Mouse (Mus musculus): Measurements from ENCODE around the gene St6galnac4. TPM values are rescaled to one million over a fixed set of nuclear protein-coding genes. Genes with fewer than 3 reads are reported as not detected.

The St6galnac4 gene
- total RNA-seq, 1 experiment from 2014 or later: 12.0 TPM

- peak; percentile 94 for DNase-seq
These were observed 16.0 kb upstream of the St6galnac4 start, which contains the start of gene Dpm2 for GRCm38 (mm10) chr2:32570698-32571494. Gene Dpm2 (plus strand): TSS chr2:32570858.

DNA sequence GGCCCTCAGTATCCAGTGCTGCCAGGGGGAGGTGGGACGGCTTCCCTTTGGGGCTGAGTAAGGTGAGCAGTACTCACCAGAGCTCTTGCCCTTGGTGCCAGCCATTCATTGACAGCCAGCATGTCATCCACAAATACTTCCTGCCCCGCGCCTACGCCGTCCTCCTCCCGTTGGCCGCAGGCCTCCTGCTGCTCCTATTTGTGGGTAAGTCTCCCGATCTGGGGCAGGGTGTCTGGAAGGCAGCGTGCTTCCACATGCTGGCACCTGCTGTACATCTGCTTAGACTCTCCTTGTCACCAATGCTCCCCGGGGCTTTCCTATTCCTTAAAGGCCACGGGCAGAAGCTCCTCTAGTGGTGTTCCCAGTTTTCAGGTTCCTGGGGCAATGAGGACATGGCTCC is 14.7 kb upstream of the St6galnac4 start:
- no peak for DNase-seq

GRCm38 (mm10) chr2:32574497-32574896 is 12.4 kb upstream of the St6galnac4 start, which contains the start of gene Pip5kl1:
Gene Pip5kl1 (plus strand): TSS chr2:32574797.
- no peak for DNase-seq

DNA sequence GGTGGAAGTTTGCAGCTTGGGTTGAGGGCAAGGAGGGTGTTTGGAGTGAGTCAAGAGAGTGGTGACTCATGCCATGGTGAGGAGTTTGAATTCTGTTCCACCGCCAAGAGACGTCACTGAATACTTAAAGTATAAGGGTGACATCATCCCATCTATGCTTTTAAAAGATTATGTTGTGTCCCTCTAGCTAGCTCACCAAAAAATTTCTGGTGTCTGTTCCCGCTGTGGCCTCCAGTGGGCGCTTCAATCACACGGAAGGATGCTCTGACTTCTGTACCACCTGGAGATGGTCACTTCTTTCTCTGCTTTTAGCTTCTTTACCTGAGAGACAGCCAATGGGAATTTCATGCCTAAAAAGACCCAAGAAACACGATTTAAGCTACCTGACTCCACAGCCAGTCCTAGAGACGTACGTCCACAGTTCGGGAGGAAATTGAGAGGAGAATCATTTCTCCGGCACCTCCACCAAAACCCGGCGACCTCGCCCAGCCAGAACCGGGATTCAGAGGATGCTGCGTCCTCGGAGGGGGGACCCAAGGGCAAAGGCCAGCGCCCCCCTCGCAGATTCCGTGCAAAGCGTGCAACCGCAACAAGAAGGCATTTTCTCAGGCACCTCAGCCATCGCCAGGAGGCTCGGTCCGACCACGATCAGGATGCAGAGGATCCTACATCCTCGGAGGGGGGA is 11.9 kb upstream of the St6galnac4 start:
- DNase-seq: peak; percentile 52

DNA sequence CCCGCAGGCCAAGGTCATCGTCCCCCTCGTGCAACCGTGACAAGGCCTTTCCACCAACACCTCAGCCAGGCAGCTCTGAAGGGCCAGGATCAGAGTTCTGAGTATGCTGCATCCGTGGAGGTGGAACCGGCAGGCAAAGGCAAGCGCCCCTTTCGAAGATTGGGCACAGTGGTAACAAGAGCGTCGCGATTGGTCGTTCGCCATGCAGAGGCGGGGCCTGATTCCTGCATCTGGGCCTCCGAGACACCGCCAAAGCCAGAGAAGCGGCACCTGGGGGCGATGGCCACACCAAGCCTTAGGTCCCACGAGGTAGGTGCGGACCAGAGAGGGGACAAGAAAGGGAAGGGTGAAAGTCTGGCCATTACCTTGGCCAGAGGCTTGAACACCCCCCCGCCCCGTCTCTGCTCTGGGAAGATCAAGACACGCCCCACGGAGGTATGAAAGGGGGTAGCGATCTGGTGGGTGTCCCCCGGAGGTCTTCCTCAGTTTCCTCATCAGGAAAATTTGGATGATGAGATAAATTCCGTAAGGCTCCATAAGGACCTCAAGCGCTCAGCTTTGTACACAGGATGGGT is 11.2 kb upstream of the St6galnac4 start, which contains the start of gene 9430097D07Rik:
9430097D07Rik (minus strand) TSS at position 99 of the 575 bp plus-strand sequence.
- DNase-seq: peak; percentile 49

DNA sequence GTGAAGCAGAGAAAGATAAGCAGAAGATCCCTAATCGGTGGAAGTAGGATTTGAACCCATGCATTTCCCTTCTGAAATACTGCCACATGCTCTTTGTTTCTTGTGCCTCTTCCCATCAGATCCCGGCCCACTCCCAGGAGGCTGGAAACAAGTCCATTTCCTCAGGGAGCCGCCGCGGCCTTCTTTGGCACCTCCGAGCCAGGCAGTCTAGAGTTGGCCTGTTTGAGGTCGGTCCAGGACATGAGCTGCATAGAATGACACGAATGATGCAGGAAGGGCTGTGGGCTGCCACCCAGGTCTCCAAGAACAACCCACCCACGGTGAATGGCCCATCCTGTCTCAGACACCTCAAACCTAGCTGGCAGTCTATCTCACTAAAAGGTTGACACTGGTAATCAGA is 10.4 kb upstream of the St6galnac4 start:
- no peak for DNase-seq

- DNase-seq: peak; percentile 72
These were observed 8.5 kb upstream of the St6galnac4 start for GRCm38 (mm10) chr2:32578146-32579046.

- peak; percentile 51 for DNase-seq
These were observed 5.3 kb upstream of the St6galnac4 start for GRCm38 (mm10) chr2:32581450-32582095.

- peak; percentile 87 for DNase-seq
These were observed 3.8 kb upstream of the St6galnac4 start for GRCm38 (mm10) chr2:32582830-32583799.

GRCm38 (mm10) chr2:32585149-32585714 is 1.7 kb upstream of the St6galnac4 start:
- no peak for DNase-seq

GRCm38 (mm10) chr2:32587731-32588321 is 931 bp downstream of the St6galnac4 start:
- no peak for DNase-seq

DNA sequence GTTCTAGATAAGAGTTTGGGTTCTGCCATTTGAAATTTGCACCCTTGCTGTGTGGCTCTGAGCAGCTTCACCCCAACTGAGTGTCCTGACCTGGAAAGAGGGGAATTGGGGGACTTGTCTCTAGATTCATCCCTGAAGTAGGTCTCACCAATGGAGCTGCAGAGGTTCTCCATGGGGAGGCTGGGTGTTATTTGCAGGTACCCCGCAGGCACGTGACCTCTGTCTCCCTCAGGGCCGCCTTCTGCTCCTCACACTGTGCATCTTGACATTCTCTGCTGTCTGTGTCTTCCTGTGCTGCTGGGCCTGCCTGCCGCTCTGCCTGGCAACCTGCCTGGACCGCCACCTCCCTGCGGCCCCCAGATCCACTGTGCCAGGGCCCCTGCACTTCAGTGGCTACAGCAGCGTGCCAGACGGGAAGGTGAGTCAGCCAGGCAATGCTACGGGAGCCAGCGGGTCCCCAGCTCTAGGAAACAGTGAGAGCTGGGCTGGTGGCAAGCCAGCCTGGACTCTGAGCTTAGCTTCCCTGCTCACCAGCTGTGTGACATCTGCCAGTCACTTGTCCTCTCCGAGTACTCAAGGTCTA is 2.4 kb downstream of the St6galnac4 start:
- peak; percentile 61 for DNase-seq

DNA sequence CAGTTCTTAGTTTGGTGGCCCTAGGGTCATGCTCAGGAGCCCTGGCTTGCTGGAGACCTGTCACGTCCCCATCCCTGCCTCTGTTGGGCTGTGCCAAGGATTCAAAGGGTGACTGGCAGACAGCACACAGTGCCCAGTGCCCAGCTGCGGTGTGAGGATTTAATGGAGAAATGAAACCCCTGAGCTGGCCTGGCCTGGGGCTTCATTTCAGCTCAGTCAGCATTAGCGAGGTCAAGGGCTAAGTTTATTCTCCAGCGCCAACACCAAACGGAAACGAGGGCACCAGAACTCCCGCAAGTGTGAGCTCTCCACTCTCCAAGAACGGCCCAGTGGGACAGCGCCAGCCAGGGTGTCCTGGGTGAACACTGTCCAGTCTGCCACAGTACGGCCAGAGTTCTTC is 3.3 kb downstream of the St6galnac4 start:
- peak; percentile 52 for DNase-seq

DNA sequence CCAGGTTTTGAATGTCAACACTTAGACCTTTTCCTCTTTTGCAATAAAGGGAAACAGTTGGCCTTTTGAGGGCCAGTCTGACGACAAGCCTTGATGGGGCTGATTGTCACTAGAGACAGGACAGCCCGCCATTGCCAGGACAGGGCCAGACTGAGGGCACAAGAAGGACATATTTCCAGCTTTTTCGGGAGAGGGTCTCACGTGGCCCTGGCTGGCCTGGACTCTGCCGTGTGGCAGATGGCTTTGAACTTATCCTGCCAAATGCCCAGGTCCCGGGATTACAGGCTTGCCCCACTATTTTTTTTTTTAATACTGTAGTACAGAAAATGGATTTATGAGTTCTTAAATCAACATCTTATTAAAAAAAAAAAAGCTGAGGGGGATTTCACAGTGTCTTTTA is 4.4 kb downstream of the St6galnac4 start:
- no peak for DNase-seq

DNA sequence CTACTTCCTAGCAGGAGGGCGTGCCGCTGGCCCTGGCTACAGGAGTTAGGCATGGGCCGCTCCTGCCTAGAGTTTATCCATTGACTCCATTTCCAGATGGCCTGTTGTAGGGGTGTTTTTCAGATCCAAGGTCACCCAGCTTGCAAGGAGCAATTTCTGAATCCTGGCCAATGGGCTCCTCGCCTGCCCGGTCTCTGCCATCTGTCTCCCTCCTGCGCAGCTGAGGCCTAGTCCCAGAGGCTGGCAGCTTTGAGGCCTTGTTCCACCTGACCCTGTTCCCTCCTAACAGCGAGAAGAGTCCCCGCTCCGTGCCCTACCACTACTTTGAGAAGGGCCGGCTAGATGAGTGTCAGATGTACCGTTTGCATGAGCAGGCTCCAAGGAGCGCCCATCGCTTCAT is 9.8 kb downstream of the St6galnac4 start:
- DNase-seq: peak; percentile 48

DNA sequence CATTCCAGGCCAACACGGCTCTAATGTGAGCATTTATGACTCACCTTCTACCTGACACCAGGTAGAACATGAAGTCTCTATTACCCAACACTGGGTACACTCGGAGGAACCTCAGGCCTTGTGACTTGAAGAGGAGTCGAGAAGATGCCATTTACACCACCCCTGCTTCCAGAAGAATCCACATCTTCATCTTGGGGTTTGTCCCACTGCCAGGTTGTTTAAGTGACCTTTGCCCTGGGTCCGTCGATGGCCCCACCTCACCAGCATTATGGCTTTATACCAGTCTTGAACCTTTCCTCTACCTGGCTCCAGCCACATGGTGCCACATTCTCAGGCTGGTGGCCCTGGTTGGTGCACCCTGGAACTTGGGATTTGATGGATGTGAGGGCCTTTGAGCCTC is 10.4 kb downstream of the St6galnac4 start:
- no peak for DNase-seq

GRCm38 (mm10) chr2:32597699-32598098 is 10.8 kb downstream of the St6galnac4 start:
- no peak for DNase-seq

DNA sequence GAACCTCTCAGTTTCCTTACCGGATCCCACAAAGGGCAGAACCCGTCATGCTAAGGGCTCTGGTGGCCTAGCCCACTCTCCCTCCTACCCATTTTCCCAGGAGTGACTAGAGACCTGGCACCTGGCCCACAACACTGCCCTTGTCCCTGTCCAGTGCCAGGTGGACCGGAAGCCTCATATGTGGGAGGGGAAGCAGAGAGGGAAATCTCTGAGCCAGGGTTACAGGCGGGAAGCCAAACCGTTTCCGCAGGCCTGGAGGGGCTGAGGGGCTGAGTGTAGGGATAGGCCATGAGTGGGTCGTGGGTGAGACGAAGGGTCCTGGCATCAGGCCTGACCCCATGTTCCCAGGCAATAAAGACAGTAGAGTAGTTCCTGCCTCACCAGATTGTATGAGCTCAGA is 11.6 kb downstream of the St6galnac4 start:
- peak; percentile 38 for DNase-seq

DNA sequence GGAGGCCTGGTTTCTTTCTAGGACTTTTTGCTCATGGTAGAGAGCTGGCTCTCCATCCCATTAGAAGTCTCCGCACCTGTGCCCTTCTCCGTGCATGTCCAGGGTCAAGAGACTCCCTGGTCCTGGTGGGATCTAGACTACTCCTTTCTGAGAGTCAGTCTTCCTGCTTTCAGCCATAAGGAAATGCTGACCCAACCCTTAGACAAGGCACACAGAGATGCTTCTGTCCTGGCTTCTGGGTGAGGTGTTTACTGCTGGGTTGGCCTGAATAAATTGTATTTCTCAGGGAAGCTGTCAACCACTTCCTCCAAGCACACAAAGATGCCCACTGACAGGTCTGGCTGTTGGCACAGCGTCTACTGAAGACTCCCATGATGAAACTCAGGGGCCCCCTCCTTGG is 12.5 kb downstream of the St6galnac4 start, which contains the start of gene St6galnac6:
St6galnac6 (plus strand) TSS at position 301 of the 400 bp plus-strand sequence.
- DNase-seq: no peak

Data from adrenal gland, postnatal 14 days (tissue).